Mouse (Mus musculus) bone marrow macrophage, adult 2 months (primary cell): ENCODE results near the gene Scgb1c1. TPM values are rescaled to one million over a fixed set of nuclear protein-coding genes. Genes with fewer than 3 reads are reported as not detected.

Experiments used
- H3K27ac ChIP-seq: 2 replicates; pipeline ENCODE4 v1.5.1; 2012; ENCODE audit warnings: low read depth, low read length; ENCODE audit not compliant: insufficient read depth
- H3K4me1 ChIP-seq: 2 replicates; pipeline ENCODE4 v1.6.1; 2012; ENCODE audit warnings: low read length; ENCODE audit not compliant: control insufficient read depth, insufficient read depth
- H3K4me3 ChIP-seq: 2 replicates; pipeline ENCODE4 v1.5.1; 2012; ENCODE audit warnings: mild to moderate bottlenecking, low read length, moderate library complexity; ENCODE audit not compliant: insufficient read depth
- CTCF ChIP-seq: IDR thresholded peaks from 2 replicates; pipeline ENCODE4 v1.5.1; 2012; ENCODE audit warnings: low read depth, mild to moderate bottlenecking, low read length, moderate library complexity
- POLR2A ChIP-seq: IDR thresholded peaks from 2 replicates; pipeline ENCODE4 v1.6.1; 2012; ENCODE audit warnings: mild to moderate bottlenecking, low read depth, low read length, borderline replicate concordance
- polyA plus RNA-seq: library from polyadenylated mRNA; stranded (reverse); fragments of >200 nt; gene quantifications from 2 replicates; pipeline ENCODE4 v1.2.4, GENCODE M21; 2012; ENCODE audit not compliant: missing spikeins, insufficient read depth, insufficient read length

Scgb1c1 gene
- polyA plus RNA-seq, 1 experiment = not detected

DNA sequence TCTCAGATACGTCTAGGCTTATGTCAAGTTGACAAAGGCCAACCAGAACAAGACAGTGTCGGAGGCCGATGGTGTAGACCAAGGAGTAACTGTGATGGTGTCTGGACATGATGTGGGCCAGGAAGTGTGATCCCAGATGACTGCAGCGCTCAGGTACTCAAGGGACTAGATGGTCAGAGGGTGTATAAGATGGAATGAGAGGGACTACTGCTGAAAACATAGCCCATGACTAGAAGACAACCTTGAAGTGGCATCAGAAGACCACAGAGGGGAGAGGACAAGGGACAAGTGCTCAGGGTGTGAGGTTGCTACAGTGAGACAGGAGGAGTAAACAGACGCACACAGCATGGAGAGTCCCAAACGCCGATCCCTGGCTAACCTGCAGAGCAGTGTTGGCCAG, 1.5 kb upstream of the Scgb1c1 start:
- no peak overlapping the region for H3K27ac ChIP-seq
- H3K4me1 ChIP-seq = no peaks in the 10 kb centered on the region
- TF ChIP-seq CTCF (no peak), POLR2A (no peak)
- H3K4me3 ChIP-seq = no peak overlapping the region

- H3K27ac ChIP-seq = no peak overlapping the region
- H3K4me1 ChIP-seq = no peaks in the 10 kb centered on the region
- no peak for TF ChIP-seq POLR2A
- no peak for TF ChIP-seq CTCF
- H3K4me3 ChIP-seq = no peak overlapping the region
Observed at GRCm38 (mm10) chr7:140845683-140846082, 336 bp downstream of the Scgb1c1 start.

DNA sequence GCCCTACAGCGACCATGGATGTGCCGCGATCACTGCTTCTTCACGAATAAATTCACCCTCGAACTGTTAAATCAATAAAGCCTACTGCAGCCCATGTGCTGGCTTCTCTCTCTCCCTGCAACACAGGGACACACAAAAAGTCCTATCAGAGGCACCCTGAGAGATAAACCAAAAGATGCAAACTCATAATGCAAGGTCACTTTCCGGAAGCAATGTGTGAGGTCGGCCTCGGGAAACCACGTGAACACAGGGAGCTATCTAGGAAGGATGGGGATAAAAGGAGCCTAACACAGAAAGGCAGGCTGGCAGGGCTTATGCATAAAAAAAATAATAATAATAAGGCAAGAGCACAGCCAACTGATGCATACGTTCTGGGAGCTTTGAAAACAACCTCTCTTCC, 1.3 kb downstream of the Scgb1c1 start:
- Histone ChIP-seq H3K27ac (no peak overlapping the region), H3K4me1 (no peaks in the 10 kb centered on the region), H3K4me3 (no peak overlapping the region)
- TF ChIP-seq CTCF (no peak), POLR2A (no peak)

- no peak within 1 kb of the TSS for H3K27ac ChIP-seq
- TF ChIP-seq POLR2A (no peak), CTCF (no peak)
- no peak within 1 kb of the TSS for H3K4me3 ChIP-seq
- no peaks in the 10 kb centered on the region for H3K4me1 ChIP-seq
Observed at GRCm38 (mm10) chr7:140847755-140848580, 2.6 kb downstream of the Scgb1c1 start, which contains the start of gene Odf3. TSS of gene Odf3 (plus strand) at chr7:140847805.

DNA sequence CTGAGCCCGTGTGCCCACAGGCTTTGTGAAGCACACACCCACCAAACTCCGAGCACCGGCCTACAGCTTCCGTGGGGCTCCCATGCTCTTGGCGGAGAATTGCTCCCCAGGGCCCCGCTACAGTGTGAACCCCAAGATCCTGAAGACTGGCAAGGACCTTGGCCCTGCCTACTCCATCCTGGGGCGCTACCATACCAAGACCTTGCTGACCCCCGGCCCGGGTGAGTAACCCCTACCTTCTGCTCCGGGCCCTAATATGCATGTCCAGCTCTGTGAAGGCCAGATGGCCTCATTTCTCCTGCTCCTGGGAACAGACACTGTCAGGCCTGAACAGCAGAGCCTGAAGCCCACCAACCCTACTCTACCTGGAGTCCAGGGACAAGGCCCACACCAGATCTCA, 3.2 kb downstream of the Scgb1c1 start:
- Histone ChIP-seq H3K27ac (no peak overlapping the region), H3K4me1 (no peaks in the 10 kb centered on the region), H3K4me3 (no peak overlapping the region)
- TF ChIP-seq POLR2A (no peak), CTCF (no peak)

GRCm38 (mm10) chr7:140851916-140852315, 6.6 kb downstream of the Scgb1c1 start:
- Histone ChIP-seq H3K4me3 (no peak overlapping the region), H3K27ac (no peak overlapping the region), H3K4me1 (peaks cover 5% of the 10 kb centered on the region; the same call in 1 of the 2 replicates)
- TF ChIP-seq CTCF (no peak), POLR2A (no peak)

DNA sequence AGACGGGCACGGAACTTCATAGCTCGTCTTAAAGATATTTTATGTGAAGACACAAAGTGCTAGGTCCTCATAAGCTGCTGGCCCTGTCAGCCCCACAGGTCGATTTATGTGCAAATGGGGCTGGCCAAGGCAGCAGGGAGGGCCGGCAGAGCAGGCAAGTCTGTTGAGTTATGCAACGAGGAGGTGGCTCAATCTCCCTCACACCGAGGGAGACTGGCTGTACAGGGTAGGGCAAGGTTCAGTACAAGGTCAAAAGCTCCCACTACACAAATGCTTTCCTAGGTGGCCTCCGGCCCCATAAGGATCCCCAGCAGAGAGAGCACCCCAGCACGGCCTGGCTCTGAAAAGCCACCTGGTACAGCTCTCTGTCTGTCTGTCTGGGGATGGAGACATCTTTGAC, 8.0 kb downstream of the Scgb1c1 start:
- Histone ChIP-seq H3K4me1 (peaks cover 6% of the 10 kb centered on the region; the same call in 1 of the 2 replicates), H3K4me3 (no peak overlapping the region), H3K27ac (no peak overlapping the region)
- no peak for TF ChIP-seq CTCF
- no peak for TF ChIP-seq POLR2A

GRCm38 (mm10) chr7:140854483-140854882, 9.1 kb downstream of the Scgb1c1 start:
- no peak overlapping the region for H3K4me3 ChIP-seq
- H3K4me1 ChIP-seq = peaks cover 12% of the 10 kb centered on the region; the same call in 1 of the 2 replicates
- TF ChIP-seq CTCF (no peak), POLR2A (no peak)
- H3K27ac ChIP-seq = no peak overlapping the region

DNA sequence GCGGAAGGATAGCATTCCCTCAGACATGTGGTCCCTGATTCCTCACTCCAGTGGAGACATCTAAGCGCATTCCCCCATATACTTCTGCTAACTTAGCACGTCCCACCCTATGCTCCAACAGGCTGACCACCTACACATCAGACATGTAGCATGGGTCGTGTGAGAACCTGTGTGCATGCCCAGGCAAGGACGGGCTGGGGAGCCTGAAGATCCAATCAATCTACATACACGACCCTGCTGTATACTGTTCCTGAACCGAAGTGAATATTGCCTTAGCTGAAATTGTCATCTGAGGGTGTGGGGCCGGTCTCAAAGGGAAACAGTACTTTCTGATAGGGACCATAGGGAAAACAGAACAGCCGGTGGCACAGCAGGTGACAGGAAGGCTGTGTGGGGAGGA, 9.8 kb downstream of the Scgb1c1 start:
- no peak overlapping the region for H3K27ac ChIP-seq
- H3K4me1 ChIP-seq = peaks cover 12% of the 10 kb centered on the region; the same call in 1 of the 2 replicates
- peak overlapping the region; percentile 86 for H3K4me3 ChIP-seq
- TF ChIP-seq CTCF (no peak), POLR2A (no peak)
